Mouse (Mus musculus): ENCODE data around the gene Hes2. TPM values are rescaled to one million over a fixed set of nuclear protein-coding genes. Genes with fewer than 3 reads are reported as not detected.

The Hes2 gene
- polyA plus RNA-seq, 1 experiment from 2014 or later, result not detected

DNA sequence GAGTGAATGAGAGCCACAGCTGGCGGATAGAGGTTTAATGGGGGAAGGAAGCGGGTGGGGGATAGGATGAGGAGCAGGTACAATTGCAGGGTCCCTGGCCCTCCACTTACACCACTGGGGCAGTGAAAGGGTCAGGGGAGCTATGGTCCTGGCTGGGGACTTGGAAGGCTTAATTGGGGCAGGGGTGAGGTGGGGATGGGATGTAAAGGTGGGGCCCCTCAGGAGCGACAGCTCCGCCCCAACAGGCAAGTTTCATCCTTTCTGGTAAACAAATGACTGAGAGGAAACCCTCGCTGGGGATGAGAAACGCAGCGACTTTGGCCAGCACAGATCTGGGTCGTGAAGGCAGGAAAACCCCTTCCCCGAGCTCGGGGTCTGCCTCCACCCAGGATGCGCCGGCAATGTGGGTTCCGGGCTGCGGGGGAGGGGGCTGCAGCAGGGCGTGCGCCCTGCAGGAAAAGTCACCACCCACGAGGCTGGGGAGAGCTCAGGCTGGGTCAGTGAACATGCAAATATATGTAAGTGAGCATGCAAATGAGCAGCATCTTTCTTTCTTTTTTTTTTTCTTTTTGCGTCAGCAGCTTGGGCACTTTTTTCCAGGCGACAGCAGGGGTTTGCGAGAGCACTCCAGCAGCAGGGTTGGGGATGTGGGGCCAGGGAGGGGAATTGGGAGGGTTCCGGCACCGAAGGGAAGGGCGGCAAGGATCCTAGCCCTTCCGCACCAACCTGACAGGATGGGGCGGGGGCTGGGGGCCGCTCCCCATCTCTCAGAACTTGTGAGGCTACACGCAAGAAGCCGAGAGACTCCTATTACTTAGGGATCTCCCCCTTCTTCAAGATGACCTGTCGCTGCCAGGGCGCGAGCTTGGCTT is 38.1 kb upstream of the Hes2 start:
- 1% methylated on average over 30 of the region's 31 CpGs for WGBS
- peaks cover 95% of the 10 kb centered on the region for H3K27me3 ChIP-seq (ENCODE audit: control insufficient read depth, insufficient read depth, low read length)
- DNase-seq (ENCODE audit: low spot score), result no peak
- no peaks in the 10 kb centered on the region for H3K36me3 ChIP-seq (ENCODE audit: control insufficient read depth, insufficient read depth, low read length)
- no peaks in the 10 kb centered on the region for H3K9me3 ChIP-seq (ENCODE audit: control insufficient read depth, low read length)
- no peak overlapping the region for H3K4me3 ChIP-seq (ENCODE audit: low read depth, low read length)
- no peak for ATAC-seq (replicated peaks; ENCODE audit: low FRiP score)
- no peak overlapping the region for H3K27ac ChIP-seq (ENCODE audit: low read depth, low read length)
- H3K4me2 ChIP-seq (ENCODE audit: low read depth, low read length, severe bottlenecking), result 0 out of 2 replicates have a peak overlapping the region, but pooled peaks have one; percentile 21
- peaks cover 24% of the 10 kb centered on the region for H3K4me1 ChIP-seq (replicated peaks; ENCODE audit: control insufficient read depth, insufficient read depth, low read length)
- H3K9ac ChIP-seq (ENCODE audit: low read length), result no peak overlapping the region

DNA sequence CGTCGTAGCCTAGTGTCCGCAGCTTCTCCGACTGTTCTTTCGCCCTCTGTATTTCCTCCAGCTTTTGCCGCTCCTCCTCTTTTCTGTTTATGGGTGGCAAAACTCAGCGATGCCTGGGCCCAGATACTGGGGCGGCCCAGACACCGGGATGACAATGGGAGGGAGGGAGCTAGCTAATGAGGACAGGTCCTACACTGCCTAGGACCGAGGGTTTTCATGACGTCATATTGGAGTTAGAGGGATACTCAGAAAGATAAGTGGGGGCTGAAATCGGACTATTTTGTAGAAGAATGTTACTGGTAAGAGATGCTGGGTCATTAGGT is 37.5 kb upstream of the Hes2 start:
- H3K9me3 ChIP-seq (ENCODE audit: control insufficient read depth, low read length), result no peaks in the 10 kb centered on the region
- DNase-seq (ENCODE audit: low spot score) (no peak), ATAC-seq (replicated peaks; ENCODE audit: low FRiP score) (no peak)
- peaks cover 23% of the 10 kb centered on the region for H3K4me1 ChIP-seq (replicated peaks; ENCODE audit: control insufficient read depth, insufficient read depth, low read length)
- no peak overlapping the region for H3K4me3 ChIP-seq (ENCODE audit: low read depth, low read length)
- no peak overlapping the region for H3K4me2 ChIP-seq (ENCODE audit: low read depth, low read length, severe bottlenecking)
- under 1% methylated on average over 12 of the region's 12 CpGs for WGBS
- H3K27me3 ChIP-seq (ENCODE audit: control insufficient read depth, insufficient read depth, low read length), result peaks cover 97% of the 10 kb centered on the region
- no peaks in the 10 kb centered on the region for H3K36me3 ChIP-seq (ENCODE audit: control insufficient read depth, insufficient read depth, low read length)
- no peak overlapping the region for H3K9ac ChIP-seq (ENCODE audit: low read length)
- H3K27ac ChIP-seq (ENCODE audit: low read depth, low read length), result no peak overlapping the region

DNA sequence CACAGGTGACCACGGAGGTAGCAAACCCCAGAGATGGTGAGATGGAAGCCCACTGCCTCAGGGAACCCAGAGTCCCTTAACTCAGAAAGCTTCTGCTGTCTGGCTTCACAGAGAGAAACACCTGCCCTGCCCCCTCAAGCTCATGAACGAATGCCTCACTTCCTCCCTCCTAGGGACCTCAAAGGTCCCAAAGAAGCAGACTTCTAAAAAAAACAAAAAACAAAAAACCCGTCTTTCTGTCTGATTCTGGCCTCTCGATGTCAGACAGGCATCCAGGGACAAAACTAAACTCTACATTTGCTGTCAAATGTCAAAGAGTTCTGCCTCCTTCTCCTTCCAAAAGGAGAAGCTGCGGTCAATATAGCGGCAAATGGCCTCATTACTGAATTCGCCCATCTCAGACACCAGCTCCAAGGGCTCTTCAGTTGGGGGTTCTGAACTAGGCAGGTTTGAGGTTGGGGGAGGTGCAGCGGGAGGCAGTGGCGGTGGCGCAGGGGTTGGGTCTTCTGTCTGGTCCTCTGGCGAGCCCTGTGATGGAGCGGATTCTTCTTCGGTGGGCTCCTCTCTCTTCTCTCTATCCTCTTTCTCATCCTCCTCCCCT is 34.2 kb upstream of the Hes2 start:
- Histone ChIP-seq H3K4me2 (ENCODE audit: low read depth, low read length, severe bottlenecking) (no peak overlapping the region), H3K36me3 (ENCODE audit: control insufficient read depth, insufficient read depth, low read length) (no peaks in the 10 kb centered on the region), H3K4me1 (replicated peaks; ENCODE audit: control insufficient read depth, insufficient read depth, low read length) (peaks cover 22% of the 10 kb centered on the region), H3K9me3 (ENCODE audit: control insufficient read depth, low read length) (no peaks in the 10 kb centered on the region), H3K4me3 (ENCODE audit: low read depth, low read length) (no peak overlapping the region), H3K27me3 (ENCODE audit: control insufficient read depth, insufficient read depth, low read length) (peaks cover 98% of the 10 kb centered on the region), H3K9ac (ENCODE audit: low read length) (no peak overlapping the region), H3K27ac (ENCODE audit: low read depth, low read length) (no peak overlapping the region)
- DNase-seq (ENCODE audit: low spot score), result no peak
- ATAC-seq (replicated peaks; ENCODE audit: low FRiP score), result no peak
- 6% methylated on average over 13 of the region's 13 CpGs for WGBS

DNA sequence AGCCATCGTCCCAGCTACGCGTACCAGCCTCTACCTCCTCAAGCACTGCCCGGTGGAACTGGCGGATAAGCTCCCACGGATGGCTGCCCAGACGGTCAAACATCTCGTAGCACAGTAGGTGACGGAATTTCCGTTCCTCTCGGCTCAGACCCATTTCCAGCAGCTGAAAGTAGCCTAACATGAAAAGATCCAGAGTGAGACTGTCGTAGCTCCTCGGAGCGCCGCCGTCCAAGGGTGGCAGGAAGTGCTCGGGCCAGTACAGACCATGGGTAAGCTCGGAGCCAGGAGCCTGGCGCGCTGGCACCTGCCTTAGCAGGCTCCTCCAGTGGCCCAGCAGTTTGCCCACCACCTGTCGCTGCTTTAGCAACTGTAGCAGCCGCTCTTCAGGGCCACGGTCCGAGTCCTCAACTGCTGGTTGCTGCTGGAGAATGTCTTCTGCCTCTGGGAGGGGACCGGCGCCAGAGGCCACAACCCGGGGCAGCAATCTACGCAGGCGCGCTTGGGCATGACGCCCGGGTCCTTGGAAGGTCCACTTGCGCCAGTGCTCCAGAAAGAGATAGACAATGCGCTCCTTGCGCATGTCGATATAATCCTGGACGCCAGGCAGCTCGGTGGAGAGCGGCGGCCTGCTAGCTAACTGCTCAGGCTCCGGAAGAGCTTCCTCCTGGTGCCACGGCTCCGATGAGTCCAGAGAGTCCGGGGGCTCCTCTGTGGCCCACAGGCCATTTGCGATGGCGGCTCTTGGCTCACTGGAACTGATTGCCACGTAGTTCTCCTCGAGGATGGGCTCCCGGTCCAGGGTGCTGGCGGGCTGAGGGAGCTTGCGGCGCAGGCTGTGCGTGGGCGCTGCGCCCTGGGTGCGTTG is 33.3 kb upstream of the Hes2 start:
- 0 out of 2 replicates have a peak overlapping the region, but pooled peaks have one; percentile 11 for H3K4me2 ChIP-seq (ENCODE audit: low read depth, low read length, severe bottlenecking)
- WGBS, result 3% methylated on average over 56 of the region's 56 CpGs
- ATAC-seq (replicated peaks; ENCODE audit: low FRiP score) (no peak), DNase-seq (ENCODE audit: low spot score) (no peak)
- H3K9ac ChIP-seq (ENCODE audit: low read length), result no peak overlapping the region
- H3K27ac ChIP-seq (ENCODE audit: low read depth, low read length), result no peak overlapping the region
- no peaks in the 10 kb centered on the region for H3K36me3 ChIP-seq (ENCODE audit: control insufficient read depth, insufficient read depth, low read length)
- H3K9me3 ChIP-seq (ENCODE audit: control insufficient read depth, low read length), result no peaks in the 10 kb centered on the region
- H3K4me1 ChIP-seq (replicated peaks; ENCODE audit: control insufficient read depth, insufficient read depth, low read length), result peaks cover 14% of the 10 kb centered on the region; the same call in 1 of the 2 replicates
- H3K27me3 ChIP-seq (ENCODE audit: control insufficient read depth, insufficient read depth, low read length), result peaks cover 98% of the 10 kb centered on the region
- H3K4me3 ChIP-seq (ENCODE audit: low read depth, low read length), result no peak overlapping the region

DNA sequence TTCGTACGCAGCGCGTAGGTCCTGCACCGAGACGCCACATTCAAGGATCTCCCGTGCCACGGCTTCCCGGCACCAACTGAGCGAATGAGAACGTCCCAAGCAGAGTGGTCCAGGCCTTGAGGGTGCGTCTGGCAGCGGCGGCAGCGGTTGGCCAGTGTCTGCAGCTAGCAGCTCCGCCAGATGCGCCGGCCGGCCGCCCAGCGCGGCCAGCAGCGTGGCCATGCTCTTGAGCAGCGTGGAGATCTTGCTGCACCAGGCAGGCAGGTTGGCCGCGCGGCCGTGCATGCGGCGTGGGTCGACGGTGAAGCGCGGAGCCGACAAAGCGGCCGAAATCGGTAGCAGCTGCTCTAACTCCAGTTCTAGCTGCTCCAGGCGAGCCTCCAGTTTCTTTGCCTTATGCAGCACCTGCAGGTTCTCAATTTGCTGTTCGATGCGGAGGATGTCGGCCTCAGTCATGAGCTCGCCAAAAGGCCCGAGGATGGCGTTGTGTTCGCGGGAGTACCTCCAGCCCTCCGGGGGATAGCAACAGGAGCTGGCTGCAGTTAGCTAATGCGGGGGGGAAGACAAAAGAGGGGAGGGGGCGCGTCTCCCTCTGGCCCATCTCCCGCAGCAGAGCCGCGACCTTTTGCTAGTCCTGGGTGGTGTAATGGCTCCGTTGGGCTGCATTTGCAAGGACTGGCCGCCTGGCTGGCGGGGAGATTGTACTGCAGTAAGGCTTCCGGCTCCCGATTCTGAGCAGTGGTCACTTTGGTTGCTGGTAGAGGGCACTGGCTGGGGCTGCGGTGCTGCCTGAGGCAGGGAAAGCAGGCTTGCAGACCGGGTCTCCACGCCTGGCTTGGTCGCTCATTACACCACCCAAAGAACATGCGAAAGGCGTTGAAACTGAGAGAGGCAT is 32.4 kb upstream of the Hes2 start:
- Histone ChIP-seq H3K4me2 (ENCODE audit: low read depth, low read length, severe bottlenecking) (0 out of 2 replicates have a peak overlapping the region, but pooled peaks have one; percentile 18), H3K9me3 (ENCODE audit: control insufficient read depth, low read length) (no peaks in the 10 kb centered on the region), H3K9ac (ENCODE audit: low read length) (no peak overlapping the region), H3K4me1 (replicated peaks; ENCODE audit: control insufficient read depth, insufficient read depth, low read length) (peaks cover 18% of the 10 kb centered on the region; the same call in 1 of the 2 replicates), H3K27me3 (ENCODE audit: control insufficient read depth, insufficient read depth, low read length) (peaks cover 98% of the 10 kb centered on the region), H3K4me3 (ENCODE audit: low read depth, low read length) (no peak overlapping the region), H3K27ac (ENCODE audit: low read depth, low read length) (no peak overlapping the region), H3K36me3 (ENCODE audit: control insufficient read depth, insufficient read depth, low read length) (no peaks in the 10 kb centered on the region)
- DNase-seq (ENCODE audit: low spot score) (peak; percentile 68), ATAC-seq (replicated peaks; ENCODE audit: low FRiP score) (no peak)
- 3% methylated on average over 65 of the region's 65 CpGs for WGBS

DNA sequence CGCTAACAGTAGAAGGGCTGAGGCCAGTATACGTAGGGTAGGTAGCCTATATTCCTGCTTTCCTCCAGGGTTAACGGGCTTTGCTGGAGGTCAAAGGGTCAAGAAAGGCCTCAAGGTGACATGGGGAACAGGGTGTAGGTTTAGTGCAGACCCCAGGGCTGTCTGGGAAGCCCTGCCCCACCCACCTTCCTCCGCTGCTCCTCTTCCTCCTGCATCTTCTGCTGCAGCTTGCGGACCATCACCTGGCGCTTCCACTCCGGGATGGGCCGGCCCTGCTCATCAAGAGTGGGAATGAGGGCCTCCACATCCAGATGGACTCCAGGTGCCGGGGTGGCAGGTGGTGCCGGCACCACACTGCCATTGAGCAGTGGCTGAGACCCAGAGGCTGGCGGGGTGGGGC is 30.8 kb upstream of the Hes2 start:
- Histone ChIP-seq H3K4me3 (ENCODE audit: low read depth, low read length) (no peak overlapping the region), H3K4me2 (ENCODE audit: low read depth, low read length, severe bottlenecking) (no peak overlapping the region), H3K27ac (ENCODE audit: low read depth, low read length) (no peak overlapping the region), H3K4me1 (replicated peaks; ENCODE audit: control insufficient read depth, insufficient read depth, low read length) (peaks cover 27% of the 10 kb centered on the region; the same call in 1 of the 2 replicates), H3K9me3 (ENCODE audit: control insufficient read depth, low read length) (no peaks in the 10 kb centered on the region), H3K27me3 (ENCODE audit: control insufficient read depth, insufficient read depth, low read length) (peaks cover 100% of the 10 kb centered on the region), H3K9ac (ENCODE audit: low read length) (no peak overlapping the region), H3K36me3 (ENCODE audit: control insufficient read depth, insufficient read depth, low read length) (no peaks in the 10 kb centered on the region)
- ATAC-seq (replicated peaks; ENCODE audit: low FRiP score) (no peak), DNase-seq (ENCODE audit: low spot score) (no peak)
- WGBS, result 79% methylated on average over 11 of the region's 11 CpGs

DNA sequence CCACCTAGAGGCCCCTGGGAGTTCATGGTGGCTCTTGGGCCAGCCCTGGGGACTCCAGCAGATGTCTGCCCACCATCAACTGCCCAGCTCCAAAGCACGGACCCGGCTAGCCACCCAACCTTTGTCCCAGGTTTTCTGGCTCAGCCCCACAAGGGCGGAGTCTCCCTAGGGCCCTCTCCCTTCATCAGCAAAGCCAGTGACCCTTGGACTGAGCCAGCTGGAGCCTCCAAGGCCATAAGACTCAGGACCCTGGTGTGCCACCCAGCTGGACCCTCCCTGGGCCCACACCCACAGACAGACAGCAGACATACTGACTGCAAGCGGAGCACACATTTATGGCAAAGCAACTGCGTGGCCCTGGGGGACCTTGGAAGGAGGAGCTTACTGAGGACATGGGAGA is 29.9 kb upstream of the Hes2 start:
- ATAC-seq (replicated peaks; ENCODE audit: low FRiP score) (no peak), DNase-seq (ENCODE audit: low spot score) (no peak)
- H3K4me2 ChIP-seq (ENCODE audit: low read depth, low read length, severe bottlenecking), result no peak overlapping the region
- no peak overlapping the region for H3K4me3 ChIP-seq (ENCODE audit: low read depth, low read length)
- H3K9ac ChIP-seq (ENCODE audit: low read length), result no peak overlapping the region
- WGBS, result 41% methylated on average over 5 of the region's 5 CpGs
- peaks cover 27% of the 10 kb centered on the region; the same call in 1 of the 2 replicates for H3K4me1 ChIP-seq (replicated peaks; ENCODE audit: control insufficient read depth, insufficient read depth, low read length)
- no peaks in the 10 kb centered on the region for H3K9me3 ChIP-seq (ENCODE audit: control insufficient read depth, low read length)
- no peaks in the 10 kb centered on the region for H3K36me3 ChIP-seq (ENCODE audit: control insufficient read depth, insufficient read depth, low read length)
- no peak overlapping the region for H3K27ac ChIP-seq (ENCODE audit: low read depth, low read length)
- peaks cover 99% of the 10 kb centered on the region for H3K27me3 ChIP-seq (ENCODE audit: control insufficient read depth, insufficient read depth, low read length)

Measured in forebrain, embryonic 11.5 days (tissue).